Mouse (Mus musculus): ENCODE measurements around the gene Eprs. TPM values are rescaled to one million over a fixed set of nuclear protein-coding genes. Genes with fewer than 3 reads are reported as not detected.

Gene Eprs
- polyA plus RNA-seq, 1 experiment: 44.2 TPM

GRCm38 (mm10) chr1:185352151-185352550, 10.7 kb upstream of the Eprs start:
- Histone ChIP-seq H3K36me3 (ENCODE audit: control insufficient read depth, insufficient read depth) (peaks cover 24% of the 10 kb centered on the region), H3K4me3 (ENCODE audit: insufficient read depth, poor library complexity, severe bottlenecking) (no peak overlapping the region), H3K79me3 (ENCODE audit: low read depth) (no peaks in the 10 kb centered on the region), H3K79me2 (ENCODE audit: control insufficient read depth, insufficient read depth) (no peaks in the 10 kb centered on the region), H3K27me3 (ENCODE audit: control insufficient read depth, insufficient read depth, insufficient read length) (no peaks in the 10 kb centered on the region), H3ac (ENCODE audit: control insufficient read depth, insufficient read length, low read depth) (peak overlapping the region; percentile 12)
- no peak for TF ChIP-seq MYOG (IDR thresholded peaks at IDR 0.05; ENCODE audit: control insufficient read depth, extremely low read depth, insufficient read length)

- Histone ChIP-seq H3K79me2 (ENCODE audit: control insufficient read depth, insufficient read depth) (no peaks in the 10 kb centered on the region), H3K27me3 (ENCODE audit: control insufficient read depth, insufficient read depth, insufficient read length) (no peaks in the 10 kb centered on the region), H3ac (ENCODE audit: control insufficient read depth, insufficient read length, low read depth) (no peak overlapping the region), H3K36me3 (ENCODE audit: control insufficient read depth, insufficient read depth) (peaks cover 32% of the 10 kb centered on the region), H3K79me3 (ENCODE audit: low read depth) (no peaks in the 10 kb centered on the region), H3K4me3 (ENCODE audit: insufficient read depth, poor library complexity, severe bottlenecking) (no peak overlapping the region)
- TF ChIP-seq MYOD1 (IDR thresholded peaks at IDR 0.05; ENCODE audit: control insufficient read depth, insufficient read length, low read depth) (no peak), CTCF (IDR thresholded peaks at IDR 0.05; ENCODE audit: control insufficient read depth, insufficient read depth, insufficient read length) (no peak), CEBPB (IDR thresholded peaks at IDR 0.05; ENCODE audit: low read depth) (no peak), MAX (IDR thresholded peaks at IDR 0.05) (no peak), USF1 (IDR thresholded peaks at IDR 0.05; ENCODE audit: low read depth) (no peak), FOSL1 (IDR thresholded peaks at IDR 0.05; ENCODE audit: insufficient read depth, low read length, poor library complexity, severe bottlenecking) (no peak), MYOG (IDR thresholded peaks at IDR 0.05; ENCODE audit: control insufficient read depth, extremely low read depth, insufficient read length) (no peak)
Measured at GRCm38 (mm10) chr1:185353351-185353750, 9.5 kb upstream of the Eprs start.

GRCm38 (mm10) chr1:185354731-185355130, 8.1 kb upstream of the Eprs start:
- Histone ChIP-seq H3K27me3 (ENCODE audit: control insufficient read depth, insufficient read depth, insufficient read length) (no peaks in the 10 kb centered on the region), H3K79me3 (ENCODE audit: low read depth) (no peaks in the 10 kb centered on the region), H3ac (ENCODE audit: control insufficient read depth, insufficient read length, low read depth) (no peak overlapping the region), H3K4me3 (ENCODE audit: insufficient read depth, poor library complexity, severe bottlenecking) (no peak overlapping the region), H3K79me2 (ENCODE audit: control insufficient read depth, insufficient read depth) (no peaks in the 10 kb centered on the region), H3K36me3 (ENCODE audit: control insufficient read depth, insufficient read depth) (peaks cover 28% of the 10 kb centered on the region)
- no peak for TF ChIP-seq FOSL1 (IDR thresholded peaks at IDR 0.05; ENCODE audit: insufficient read depth, low read length, poor library complexity, severe bottlenecking)
- no peak for TF ChIP-seq MYOD1 (IDR thresholded peaks at IDR 0.05; ENCODE audit: control insufficient read depth, insufficient read length, low read depth)
- no peak for TF ChIP-seq MYOG (IDR thresholded peaks at IDR 0.05; ENCODE audit: control insufficient read depth, extremely low read depth, insufficient read length)
- no peak for TF ChIP-seq MAX (IDR thresholded peaks at IDR 0.05)
- no peak for TF ChIP-seq CTCF (IDR thresholded peaks at IDR 0.05; ENCODE audit: control insufficient read depth, insufficient read depth, insufficient read length)
- TF ChIP-seq CEBPB (IDR thresholded peaks at IDR 0.05; ENCODE audit: low read depth): no peak
- no peak for TF ChIP-seq USF1 (IDR thresholded peaks at IDR 0.05; ENCODE audit: low read depth)

DNA sequence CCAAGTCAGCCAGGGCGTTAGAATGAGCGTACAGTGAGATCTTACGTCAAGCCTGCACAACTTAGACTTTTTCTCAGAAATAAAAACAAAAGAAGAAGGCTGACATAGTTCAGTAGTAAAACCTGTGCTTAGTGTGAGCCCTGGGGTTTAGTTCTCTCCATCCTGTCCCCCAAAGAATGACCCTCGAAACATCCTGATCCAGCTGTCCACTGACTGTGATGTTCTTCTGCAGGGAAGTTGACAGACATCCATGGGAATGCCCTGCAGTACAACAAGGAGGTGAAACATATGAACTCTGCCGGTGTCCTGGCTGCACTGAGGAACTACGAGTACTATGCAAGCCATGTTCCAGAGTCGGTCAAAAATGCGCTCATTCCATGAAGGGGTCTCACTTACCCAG, 6.6 kb upstream of the Eprs start:
- TF ChIP-seq CTCF (IDR thresholded peaks at IDR 0.05; ENCODE audit: control insufficient read depth, insufficient read depth, insufficient read length) (no peak), FOSL1 (IDR thresholded peaks at IDR 0.05; ENCODE audit: insufficient read depth, low read length, poor library complexity, severe bottlenecking) (no peak), MYOG (IDR thresholded peaks at IDR 0.05; ENCODE audit: control insufficient read depth, extremely low read depth, insufficient read length) (no peak), CEBPB (IDR thresholded peaks at IDR 0.05; ENCODE audit: low read depth) (no peak), MAX (IDR thresholded peaks at IDR 0.05) (no peak), USF1 (IDR thresholded peaks at IDR 0.05; ENCODE audit: low read depth) (no peak), MYOD1 (IDR thresholded peaks at IDR 0.05; ENCODE audit: control insufficient read depth, insufficient read length, low read depth) (no peak)
- Histone ChIP-seq H3K79me3 (ENCODE audit: low read depth) (no peaks in the 10 kb centered on the region), H3K36me3 (ENCODE audit: control insufficient read depth, insufficient read depth) (peaks cover 21% of the 10 kb centered on the region), H3K79me2 (ENCODE audit: control insufficient read depth, insufficient read depth) (no peaks in the 10 kb centered on the region), H3K27me3 (ENCODE audit: control insufficient read depth, insufficient read depth, insufficient read length) (no peaks in the 10 kb centered on the region), H3K4me3 (ENCODE audit: insufficient read depth, poor library complexity, severe bottlenecking) (no peak overlapping the region), H3ac (ENCODE audit: control insufficient read depth, insufficient read length, low read depth) (no peak overlapping the region)

GRCm38 (mm10) chr1:185358211-185358610, 4.6 kb upstream of the Eprs start:
- H3K36me3 ChIP-seq (ENCODE audit: control insufficient read depth, insufficient read depth): peaks cover 14% of the 10 kb centered on the region

DNA sequence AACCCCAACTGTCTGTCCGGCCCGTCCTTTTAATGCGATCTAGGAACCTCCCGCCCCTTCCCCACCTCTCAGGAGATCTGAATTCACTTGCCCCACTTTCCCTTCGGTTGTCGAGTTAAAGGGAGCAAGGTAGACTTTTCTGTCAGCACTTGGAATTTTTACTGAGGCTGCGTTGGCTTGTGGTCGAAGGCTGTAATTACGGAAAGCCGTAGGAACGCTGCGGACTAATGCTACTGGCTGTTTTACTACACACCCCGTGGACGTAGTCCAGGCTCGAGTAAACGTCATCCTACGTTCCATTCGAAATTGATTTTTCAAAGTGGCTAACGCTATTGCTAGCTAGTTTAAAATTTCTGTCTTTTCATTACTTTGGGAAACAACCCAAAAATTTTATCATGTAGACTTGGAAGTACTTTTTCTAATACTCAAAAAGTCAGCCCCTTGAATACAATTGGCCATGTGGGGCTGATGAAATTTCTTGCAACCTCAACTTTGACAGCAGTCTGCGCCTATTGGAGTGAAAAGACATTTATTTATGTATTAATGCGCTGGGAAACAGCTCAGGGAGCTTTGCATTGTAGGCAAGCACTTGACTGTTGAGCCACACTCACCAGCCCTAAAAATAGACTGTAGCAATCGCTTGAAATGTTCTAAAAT, 810 bp downstream of the Eprs start:
- Histone ChIP-seq H3K79me3 (ENCODE audit: low read depth) (peaks cover 45% of the 10 kb centered on the region), H3K27me3 (ENCODE audit: control insufficient read depth, insufficient read depth, insufficient read length) (no peaks in the 10 kb centered on the region), H3K36me3 (ENCODE audit: control insufficient read depth, insufficient read depth) (peaks cover 2% of the 10 kb centered on the region), H3K4me3 (ENCODE audit: insufficient read depth, poor library complexity, severe bottlenecking) (peak overlapping the region; percentile 93), H3K79me2 (ENCODE audit: control insufficient read depth, insufficient read depth) (peaks cover 56% of the 10 kb centered on the region), H3ac (ENCODE audit: control insufficient read depth, insufficient read length, low read depth) (peak overlapping the region; percentile 90)
- no peak for TF ChIP-seq MAX (IDR thresholded peaks at IDR 0.05)
- TF ChIP-seq CEBPB (IDR thresholded peaks at IDR 0.05; ENCODE audit: low read depth): peak; percentile 65
- no peak for TF ChIP-seq USF1 (IDR thresholded peaks at IDR 0.05; ENCODE audit: low read depth)
- TF ChIP-seq CTCF (IDR thresholded peaks at IDR 0.05; ENCODE audit: control insufficient read depth, insufficient read depth, insufficient read length): no peak
- no peak for TF ChIP-seq MYOG (IDR thresholded peaks at IDR 0.05; ENCODE audit: control insufficient read depth, extremely low read depth, insufficient read length)

More at GRCm38 (mm10) chr1:185358211-185358610, 4.6 kb upstream of the Eprs start:
- peaks cover under 1% of the 10 kb centered on the region for H3K79me3 ChIP-seq (ENCODE audit: low read depth)
- H3K79me2 ChIP-seq (ENCODE audit: control insufficient read depth, insufficient read depth): peaks cover 2% of the 10 kb centered on the region
- H3K27me3 ChIP-seq (ENCODE audit: control insufficient read depth, insufficient read depth, insufficient read length): no peaks in the 10 kb centered on the region
- H3K4me3 ChIP-seq (ENCODE audit: insufficient read depth, poor library complexity, severe bottlenecking): no peak overlapping the region
- TF ChIP-seq USF1 (IDR thresholded peaks at IDR 0.05; ENCODE audit: low read depth) (no peak), MYOG (IDR thresholded peaks at IDR 0.05; ENCODE audit: control insufficient read depth, extremely low read depth, insufficient read length) (no peak), MAX (IDR thresholded peaks at IDR 0.05) (no peak), CTCF (IDR thresholded peaks at IDR 0.05; ENCODE audit: control insufficient read depth, insufficient read depth, insufficient read length) (no peak), FOSL1 (IDR thresholded peaks at IDR 0.05; ENCODE audit: insufficient read depth, low read length, poor library complexity, severe bottlenecking) (no peak), CEBPB (IDR thresholded peaks at IDR 0.05; ENCODE audit: low read depth) (no peak), MYOD1 (IDR thresholded peaks at IDR 0.05; ENCODE audit: control insufficient read depth, insufficient read length, low read depth) (no peak)
- no peak overlapping the region for H3ac ChIP-seq (ENCODE audit: control insufficient read depth, insufficient read length, low read depth)
